Mouse (Mus musculus): Measurements from ENCODE around the gene Higd1b.

Higd1b gene

DNA sequence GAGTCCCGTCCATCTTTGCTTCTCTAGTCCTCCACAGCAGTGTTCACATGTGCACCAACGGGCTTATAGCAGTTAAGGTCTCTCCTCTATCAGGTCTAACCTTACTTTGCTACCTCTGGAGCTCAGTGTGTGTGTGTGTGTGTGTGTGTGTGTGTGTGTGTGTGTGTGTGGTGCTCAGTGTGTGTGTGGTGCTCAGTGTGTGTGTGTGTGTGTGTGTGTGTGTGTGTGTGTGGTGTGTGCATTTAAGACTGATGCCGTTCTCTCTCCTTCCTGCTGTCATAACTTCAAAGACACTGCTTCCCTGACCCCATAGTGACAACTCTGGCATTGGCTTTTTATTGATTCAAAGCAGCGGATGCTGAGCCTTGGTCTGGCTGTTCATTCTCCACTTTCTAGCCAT, at the start of gene Higd1b:
Gene Higd1b (plus strand): TSS at position 301 of the 400 bp plus-strand sequence.
- no peak for DNase-seq (ENCODE audit: low read depth, low spot score)

DNA sequence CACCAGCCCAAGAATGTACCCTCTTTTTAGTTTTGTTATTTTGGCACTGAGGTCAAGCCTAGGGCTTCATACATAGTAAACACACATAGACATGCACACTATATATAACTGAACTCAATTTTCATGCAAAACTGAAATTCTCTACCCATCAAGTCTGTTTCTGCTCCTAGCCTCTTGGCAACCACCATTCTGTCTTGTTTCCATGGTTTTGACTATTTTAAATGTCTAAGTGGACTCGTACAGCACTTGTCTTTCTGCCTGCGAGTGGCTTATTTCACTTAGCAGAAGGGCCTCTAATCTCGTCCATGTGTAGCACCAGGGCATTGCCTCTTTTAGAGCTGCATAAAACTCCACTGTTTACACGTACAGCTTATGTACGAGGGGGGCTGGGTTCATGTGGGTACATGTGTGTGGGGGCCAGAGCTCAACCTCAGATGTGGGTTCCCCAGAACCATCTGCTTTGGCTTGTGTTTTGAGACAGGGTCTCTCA, 47.9 kb upstream of the Higd1b start:
- no peak for DNase-seq (ENCODE audit: low read depth, low spot score)

DNA sequence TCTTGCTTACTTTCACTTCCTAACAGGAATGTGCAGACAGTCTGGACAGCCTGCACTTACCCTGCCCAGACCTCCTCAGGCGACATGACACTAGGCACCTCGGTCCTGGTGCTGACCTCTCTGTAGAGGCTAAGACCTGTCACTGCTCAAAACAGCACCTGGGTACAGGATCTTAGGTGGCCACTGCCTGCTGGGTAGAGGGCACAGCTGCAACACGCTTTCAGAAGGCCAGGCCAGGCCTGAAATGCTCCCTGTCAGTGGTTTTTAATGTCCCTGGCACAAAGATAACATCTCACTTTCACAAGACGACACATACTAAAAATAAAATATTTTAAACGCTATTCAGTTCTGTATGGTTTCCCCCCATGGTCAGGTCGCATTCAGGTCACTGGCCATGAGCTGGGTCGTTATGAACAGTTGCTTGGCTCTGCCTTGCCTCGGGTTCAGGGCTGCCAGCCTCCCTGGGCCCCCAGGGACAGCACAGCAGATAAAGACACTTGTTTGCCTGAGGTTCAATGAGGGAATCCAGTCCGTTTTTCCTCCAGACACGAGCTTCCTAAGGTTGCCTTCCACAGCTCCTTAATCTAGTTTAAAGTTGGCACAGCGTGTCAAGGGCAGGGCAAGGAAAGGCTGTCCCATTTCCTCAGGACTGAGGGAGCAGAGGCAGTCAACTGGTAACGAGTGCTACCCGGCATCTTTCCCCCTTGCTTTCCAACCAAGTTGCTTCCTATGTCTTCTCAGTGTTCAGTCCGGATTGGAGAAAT, 43.8 kb upstream of the Higd1b start:
- no peak for DNase-seq (ENCODE audit: low read depth, low spot score)

DNA sequence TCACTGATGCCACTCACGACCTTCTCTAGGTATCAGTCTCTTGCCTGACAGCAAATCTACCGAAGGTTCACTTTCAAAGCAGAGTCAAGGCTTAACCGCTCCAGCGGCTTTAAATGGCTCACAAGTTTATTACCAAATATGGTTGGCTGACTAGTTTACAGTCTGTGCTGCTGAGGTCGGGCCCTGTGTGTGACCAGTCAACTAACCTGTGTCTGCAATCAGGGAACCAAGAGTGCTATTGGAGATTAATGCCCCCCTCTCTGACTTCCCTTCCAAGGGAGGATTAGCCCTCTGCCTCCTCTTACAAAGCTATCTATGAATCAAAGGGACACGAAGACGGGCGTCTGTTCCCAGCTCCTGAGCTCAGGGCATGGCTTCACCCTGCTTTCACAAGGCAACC, 41.5 kb upstream of the Higd1b start:
- DNase-seq (ENCODE audit: low read depth, low spot score), result no peak

DNA sequence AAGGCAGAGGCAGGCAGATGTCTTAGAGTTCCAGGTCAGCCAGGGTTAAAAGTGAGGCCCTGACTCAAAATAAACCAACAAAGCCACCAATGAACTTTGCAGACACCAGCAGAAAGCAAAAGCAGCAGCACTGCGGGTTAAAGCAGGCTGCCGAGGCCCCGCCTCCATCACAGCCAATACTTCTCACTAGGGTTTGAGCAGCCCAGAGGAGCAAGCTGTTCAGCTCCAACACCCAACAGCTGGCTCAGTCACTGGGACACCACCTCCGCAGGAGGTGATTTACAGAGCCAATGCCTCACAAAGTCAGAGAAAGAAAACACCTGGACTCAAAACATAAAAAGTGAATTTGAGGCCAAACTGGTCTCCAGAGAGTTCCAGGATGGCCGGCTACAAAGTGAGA, 32.2 kb upstream of the Higd1b start:
- DNase-seq (ENCODE audit: low read depth, low spot score), result no peak

DNA sequence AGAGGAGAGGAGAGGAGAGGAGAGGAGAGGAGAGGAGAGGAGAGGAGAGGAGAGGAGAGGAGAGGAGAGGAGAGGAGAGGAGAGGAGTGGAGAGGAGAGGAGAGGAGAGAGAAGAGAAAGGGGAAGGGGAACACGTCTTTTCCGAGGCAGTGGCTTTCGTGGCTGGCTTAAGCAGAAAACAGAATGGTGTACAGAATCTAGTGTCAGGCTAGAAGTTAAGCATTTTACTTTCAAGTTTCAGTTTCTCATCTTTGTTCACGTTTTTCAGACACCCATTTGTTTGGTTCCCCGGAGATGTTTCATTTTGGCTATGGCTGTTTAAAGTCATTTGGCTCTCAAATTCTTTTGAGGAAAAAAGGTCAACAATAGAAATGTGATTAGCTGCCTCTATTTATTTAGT, 27.4 kb upstream of the Higd1b start:
- no peak for DNase-seq (ENCODE audit: low read depth, low spot score)

DNA sequence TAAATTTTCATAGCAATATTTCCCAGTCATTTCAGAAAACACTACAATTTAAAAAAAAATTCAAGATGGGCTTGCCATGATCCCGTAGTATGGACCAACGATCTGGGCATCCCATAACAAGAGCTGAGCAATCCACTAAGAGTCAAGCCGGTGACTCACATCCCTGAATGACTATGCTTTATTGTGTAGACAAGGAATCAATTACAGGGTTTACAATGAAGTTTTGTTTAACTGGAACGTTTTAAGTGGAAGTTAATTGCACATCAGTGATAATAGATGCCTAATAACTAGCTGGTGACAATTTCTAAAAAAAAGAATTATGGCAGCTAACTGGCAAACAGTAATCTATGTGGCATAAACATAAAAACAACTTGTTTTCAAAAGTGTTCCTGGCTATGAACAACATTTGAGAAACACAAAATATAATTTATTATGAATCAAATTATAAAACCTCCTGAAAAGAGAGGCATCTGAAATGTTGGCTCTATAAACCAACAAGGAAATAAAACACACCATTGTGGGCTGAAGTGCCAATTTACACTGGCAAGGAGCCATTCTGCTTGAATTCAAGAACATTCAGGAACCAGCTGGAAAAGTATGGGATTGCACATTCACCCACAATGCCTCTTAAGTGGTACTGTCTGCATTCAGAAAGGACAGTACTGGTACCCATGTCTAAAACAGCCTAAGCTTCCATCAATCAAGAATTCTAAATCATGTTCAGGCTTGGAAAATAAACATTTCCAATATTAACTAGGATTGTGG, 24.7 kb upstream of the Higd1b start:
- peak; percentile 40 for DNase-seq (ENCODE audit: low read depth, low spot score)

DNA sequence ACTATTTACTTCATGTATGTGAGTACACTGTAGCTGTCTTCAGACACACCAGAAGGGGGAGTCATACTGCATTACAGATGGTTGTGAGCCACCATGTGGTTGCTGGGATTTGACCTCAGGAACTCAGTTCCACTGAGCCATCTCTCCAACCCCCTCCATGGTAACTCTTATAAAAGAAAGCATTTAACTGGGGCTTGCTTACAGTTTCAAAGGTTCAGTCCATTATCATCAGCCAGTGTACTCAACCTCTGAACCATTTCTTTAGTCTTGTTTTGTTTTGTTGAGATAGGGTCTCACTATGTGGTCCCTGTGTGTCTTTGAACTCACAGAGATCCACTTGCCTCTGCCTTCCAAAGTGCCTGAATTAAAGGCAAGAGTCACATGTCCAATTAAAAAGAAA, 20.8 kb upstream of the Higd1b start:
- no peak for DNase-seq (ENCODE audit: low read depth, low spot score)

DNA sequence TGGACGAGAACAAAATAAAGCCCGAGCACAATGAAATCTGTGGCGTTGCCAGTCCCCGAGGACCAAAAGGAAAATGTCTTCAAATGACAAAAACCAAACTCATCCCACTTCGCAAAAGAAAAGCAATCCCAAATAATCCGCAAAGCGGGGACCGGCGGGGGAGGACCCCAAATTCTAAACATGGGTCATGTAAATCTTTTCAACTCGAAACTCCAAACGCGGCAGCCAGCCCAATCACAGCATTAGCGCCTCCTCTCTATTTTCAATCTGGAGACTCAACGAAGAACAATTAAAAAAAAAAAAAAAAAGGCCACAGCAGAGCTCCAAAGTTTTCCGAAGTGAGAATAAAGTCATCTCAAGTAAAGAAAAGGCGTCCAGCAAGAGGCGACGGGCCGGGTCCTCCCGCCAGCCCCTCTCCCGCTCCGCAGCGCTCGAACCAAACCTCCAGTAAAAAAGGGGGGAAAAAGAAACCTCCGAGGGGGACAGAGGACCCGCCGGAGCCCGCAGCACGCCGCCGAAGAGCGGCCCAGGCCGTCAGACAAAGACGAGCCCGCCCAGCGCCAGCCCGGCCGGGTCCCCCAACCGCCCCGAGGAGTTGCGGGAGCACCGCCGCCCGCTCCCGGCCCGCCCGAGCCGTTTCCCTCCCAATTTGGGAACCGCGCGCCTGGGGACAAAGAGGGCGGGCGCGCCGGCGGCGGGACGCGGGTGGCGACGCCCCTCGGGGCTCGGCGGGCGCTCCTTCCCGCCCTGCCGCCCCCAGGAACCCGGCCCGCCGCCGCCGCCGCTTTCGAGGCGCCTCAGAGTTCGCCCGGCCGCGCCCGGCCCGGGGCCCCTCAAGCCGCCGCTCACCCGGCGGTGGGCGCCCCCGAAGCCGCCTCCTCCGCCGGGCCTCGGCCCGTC, 17.3 kb upstream of the Higd1b start:
- no peak for DNase-seq (ENCODE audit: low read depth, low spot score)

DNA sequence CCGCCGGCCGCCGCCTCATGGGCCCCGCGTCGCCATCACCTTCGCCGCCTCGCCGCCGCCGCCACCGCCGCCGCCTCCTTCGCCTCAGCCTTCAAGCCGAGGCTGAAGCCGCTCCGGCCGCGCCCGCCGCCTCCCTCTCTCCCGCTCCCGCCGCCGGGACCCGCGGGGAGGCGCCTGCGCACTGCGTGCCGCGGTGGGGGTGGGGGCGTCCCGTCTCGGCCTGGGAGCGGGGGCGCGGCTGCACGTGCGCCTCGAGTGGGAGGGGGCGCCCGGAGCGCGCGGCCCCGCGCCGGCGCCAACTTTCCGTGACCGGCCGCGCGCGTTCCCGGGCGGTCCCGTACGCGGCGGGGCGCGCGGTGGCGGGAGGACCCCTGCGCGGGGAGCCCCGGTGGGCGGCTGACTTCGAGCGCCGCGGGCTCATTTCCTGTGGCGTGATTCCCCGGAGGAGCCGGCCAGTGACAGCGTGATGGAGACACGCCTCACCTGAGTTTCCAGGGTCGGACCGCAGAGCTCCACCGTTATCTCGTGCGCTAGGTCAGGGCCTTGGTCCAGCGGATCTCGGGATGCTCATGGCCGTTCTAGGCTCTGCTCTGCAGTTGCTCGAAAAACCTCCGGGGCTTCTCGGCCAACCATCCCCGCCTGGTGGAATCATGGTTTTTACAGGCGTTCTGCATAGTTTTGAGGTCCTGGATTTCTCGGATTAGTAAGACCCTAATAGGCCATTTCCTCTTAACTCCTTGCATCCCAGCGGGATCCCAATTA, 16.4 kb upstream of the Higd1b start, which contains the start of gene Gjc1:
Gene Gjc1 (minus strand): TSS at position 680 of the 762 bp plus-strand sequence.
- DNase-seq (ENCODE audit: low read depth, low spot score), result no peak

DNA sequence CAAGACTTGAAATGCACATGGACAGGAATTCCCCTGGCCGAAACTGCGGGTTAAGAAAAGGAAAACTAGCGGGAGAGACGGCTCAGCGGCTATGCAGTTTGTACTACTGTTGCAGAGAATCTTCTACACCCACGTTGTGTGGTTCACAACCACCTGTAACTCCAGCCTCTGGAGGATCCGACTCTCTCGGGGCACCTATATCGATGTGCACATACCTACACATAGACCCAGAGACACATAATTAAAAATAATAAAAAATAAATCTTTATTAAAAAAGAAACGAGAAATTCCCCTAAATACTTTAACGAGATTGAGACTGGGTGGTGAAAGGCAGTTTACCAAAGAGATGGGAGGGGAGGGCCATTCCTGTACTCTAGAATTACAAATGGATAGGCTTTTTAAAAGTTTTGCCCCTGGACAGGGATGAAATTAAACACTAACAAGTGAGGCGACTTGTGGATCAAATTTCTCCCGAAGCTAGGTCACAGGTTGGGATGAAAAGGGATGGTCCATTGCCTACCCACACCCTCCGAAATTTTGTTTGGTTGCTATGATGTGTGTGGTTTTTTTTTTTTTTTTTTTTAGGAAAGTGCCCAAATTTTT, 15.8 kb upstream of the Higd1b start:
- DNase-seq (ENCODE audit: low read depth, low spot score), result no peak

DNA sequence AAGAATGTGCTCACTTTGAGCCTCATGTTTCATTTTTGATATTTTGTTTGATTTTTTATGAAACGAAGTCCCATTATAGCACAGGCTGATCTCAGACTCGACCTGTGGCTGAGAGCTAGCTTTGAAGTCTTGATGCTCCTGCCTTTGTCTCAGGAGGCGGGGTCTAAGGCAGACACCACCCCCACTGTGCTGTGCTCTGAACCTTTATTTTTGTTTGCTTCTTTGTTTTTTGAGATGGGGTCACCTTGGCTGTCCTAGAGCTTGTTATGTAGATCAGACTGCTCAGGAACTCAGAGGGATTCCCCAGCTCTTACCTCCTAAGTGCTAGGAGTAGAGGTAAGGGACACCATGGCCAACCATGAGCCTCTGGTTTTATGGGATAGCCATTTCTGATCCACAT, 15.2 kb upstream of the Higd1b start:
- no peak for DNase-seq (ENCODE audit: low read depth, low spot score)

DNA sequence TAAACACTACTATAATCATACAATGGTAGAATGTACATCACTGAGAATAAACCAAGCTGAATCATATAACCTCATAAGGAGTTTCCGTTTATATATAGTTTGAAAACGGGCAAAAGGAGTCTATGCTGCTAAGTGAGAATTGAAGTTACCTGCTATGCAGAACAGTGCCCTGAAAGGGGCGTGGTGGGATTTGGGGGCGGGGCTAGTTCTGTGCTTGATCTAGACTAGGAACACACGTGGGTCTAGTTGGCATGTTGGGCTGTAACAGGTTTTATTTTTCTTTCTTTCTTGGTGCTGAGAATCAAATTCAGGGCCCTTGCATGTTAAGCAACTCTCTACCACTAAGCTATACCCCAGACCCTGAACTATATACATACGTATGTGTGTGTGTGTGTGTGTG, 14.4 kb upstream of the Higd1b start:
- no peak for DNase-seq (ENCODE audit: low read depth, low spot score)

DNA sequence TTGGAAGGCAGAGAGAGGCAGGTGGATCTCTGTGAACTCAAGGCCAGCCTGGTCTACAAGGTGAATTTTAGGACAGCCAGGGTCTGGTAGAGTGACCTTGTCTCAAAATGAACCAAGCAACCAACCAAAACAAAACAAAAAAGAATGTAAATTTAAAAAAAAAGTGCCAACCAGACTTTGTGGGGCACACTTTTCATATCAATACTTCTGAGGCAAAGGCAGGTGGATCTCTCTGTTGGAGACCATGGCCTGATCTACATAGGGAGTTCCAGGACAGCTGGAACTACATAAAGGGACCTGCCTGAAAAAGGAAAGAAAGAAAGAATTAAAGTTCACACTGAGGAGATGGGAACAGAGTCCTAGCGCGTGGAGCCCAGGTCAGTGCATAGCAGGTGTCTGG, 9.2 kb upstream of the Higd1b start:
- DNase-seq (ENCODE audit: low read depth, low spot score), result no peak

DNA sequence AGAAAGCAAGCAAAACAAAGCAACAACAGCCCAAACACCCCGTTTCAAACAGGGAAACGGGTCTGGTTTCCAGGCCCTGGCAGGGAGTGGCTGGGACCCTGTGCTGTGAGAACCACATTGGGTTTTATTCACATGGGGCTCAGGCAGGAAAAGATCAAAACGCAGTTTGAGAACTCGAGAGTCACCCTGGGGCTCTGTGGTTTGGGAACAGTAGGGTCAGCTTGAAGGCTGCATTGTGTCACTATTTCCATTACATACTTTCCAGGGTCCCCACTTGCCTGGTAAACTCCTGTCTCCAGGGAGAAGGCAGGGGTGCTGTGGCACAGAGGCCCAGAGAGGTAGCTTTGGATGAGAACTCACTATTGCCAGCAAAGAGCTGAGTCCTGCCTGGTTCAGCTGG, 8.6 kb upstream of the Higd1b start:
- no peak for DNase-seq (ENCODE audit: low read depth, low spot score)

DNA sequence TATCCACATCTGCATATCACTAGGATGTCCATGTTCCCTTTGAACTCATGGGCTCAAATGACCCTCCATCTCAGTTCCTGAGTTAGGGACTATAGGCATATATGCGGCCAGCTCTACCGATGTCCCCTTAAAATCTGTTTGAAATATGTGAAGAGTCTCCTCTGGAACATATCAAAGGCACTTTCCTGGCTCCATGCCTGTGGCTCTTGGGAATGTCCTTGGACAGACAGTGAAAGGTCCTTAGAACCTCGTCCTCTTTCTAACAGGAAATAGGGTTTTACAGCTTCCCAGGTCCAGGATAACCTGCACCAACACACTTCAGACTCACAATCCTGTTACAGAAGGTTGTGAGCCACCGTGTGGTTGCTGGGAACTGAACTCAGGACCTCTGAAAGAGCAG, 5.4 kb upstream of the Higd1b start:
- no peak for DNase-seq (ENCODE audit: low read depth, low spot score)

DNA sequence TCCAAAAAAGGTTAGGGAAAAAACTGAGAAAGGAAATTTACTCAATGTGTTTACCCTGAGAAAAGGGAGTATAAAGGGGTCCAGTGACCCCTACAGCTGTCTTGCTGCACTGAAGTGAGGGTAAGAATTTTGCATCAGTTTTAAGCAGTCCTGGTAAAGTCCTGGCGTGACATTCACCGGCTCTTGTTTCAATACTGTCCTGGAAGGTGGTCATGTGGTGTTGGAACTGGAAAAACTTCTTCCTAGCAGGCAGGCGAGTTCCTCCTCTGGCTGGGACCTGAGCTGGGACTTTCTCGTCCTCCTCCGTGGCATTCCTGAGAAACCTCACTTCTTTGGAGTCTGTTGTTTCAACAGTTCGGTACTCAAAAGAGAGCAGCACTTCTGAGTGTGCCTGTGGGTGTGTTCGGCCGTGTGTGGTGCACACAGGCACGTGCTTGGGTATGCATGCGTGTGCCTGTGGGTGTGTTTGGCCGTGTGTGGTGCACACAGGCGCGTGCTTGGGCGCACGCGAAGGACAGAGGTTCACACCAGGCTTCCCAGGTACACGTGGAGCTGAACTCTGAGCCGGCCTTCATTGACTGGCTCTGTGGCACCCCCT, 2.9 kb upstream of the Higd1b start:
- no peak for DNase-seq (ENCODE audit: low read depth, low spot score)

DNA sequence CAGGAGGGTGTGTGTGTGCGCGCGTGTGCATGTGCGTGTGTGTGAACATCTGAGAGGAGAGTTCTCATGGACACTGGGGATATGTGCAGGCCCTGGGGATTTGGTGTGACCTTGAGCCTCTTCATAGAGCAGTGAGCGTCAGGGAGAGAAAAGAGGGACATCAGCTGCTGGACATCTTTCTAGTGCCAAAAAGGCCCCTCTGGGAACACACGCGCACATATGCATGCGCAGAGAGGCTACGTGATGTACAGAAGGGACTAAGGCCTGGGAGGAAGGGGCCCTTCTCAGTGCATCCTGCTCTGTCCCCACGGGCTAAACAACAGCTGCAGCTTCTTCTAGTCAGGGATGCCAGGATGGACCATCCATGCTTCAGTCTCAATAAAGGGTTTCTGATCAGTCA, 1.4 kb upstream of the Higd1b start:
- no peak for DNase-seq (ENCODE audit: low read depth, low spot score)

DNA sequence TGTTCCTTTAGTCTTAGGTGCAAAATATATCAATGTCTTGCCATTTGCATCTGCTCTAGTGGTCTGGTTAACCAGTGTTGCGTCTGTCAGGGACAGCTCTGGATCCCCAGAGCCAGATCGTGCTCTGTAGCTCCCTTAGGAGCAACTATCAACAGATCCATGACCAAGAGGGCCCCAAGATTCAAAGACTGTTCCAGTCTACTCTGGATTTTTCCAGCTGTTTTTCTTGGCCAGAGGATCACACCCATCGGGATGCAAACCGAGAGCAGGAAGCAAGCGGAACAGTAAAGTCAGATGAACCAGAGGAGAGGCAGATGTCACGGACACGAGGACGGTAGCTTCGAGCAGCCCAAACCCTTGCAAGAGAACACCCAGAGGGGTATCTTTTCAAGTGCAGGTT, 497 bp downstream of the Higd1b start:
- no peak for DNase-seq (ENCODE audit: low read depth, low spot score)

DNA sequence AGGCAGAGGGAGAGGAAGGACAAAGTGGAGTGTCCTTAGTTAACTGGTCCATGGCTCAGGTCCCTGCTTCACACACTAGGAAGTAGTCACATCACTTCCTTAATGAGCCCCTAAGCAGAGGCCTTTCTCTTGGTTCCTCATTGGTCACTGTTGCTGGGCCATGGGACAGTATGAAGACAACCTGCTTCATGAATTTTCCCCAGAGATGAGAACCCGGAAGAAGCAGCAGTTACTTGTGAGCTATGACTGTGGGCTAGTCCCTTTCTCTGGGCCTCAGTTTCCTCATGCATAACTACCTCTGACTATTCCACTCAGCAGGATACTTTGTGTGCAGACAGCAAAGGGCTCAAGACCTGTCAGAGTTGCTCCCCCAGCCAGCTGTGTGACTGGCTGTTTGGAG, 1.7 kb downstream of the Higd1b start:
- DNase-seq (ENCODE audit: low read depth, low spot score), result no peak
